Mouse (Mus musculus) heart, embryonic 10.5 days (tissue): ENCODE data around the gene Reep6. TPM values are rescaled to one million over a fixed set of nuclear protein-coding genes. Genes with fewer than 3 reads are reported as not detected.
"Not testable (repeated sequence)": the region's sequence is repeated elsewhere in the genome, so short reads cannot be mapped to it uniquely, and the experiment has no call there.

Experiments
- DNase-seq: peaks from one replicate; pipeline ENCODE4 v3.0.0-alpha.2; 2017; ENCODE audit warnings: low spot score
- H3K27ac ChIP-seq: fragments of 300-500 bp; sonication (generic); 2 replicates; pipeline ENCODE4 v1.5.1; 2016; ENCODE audit warnings: mild to moderate bottlenecking
- H3K27me3 ChIP-seq: fragments of 300-500 bp; sonication (generic); 2 replicates; pipeline ENCODE4 v1.6.1; 2016; ENCODE audit warnings: mild to moderate bottlenecking; ENCODE audit not compliant: poor library complexity, insufficient read depth, severe bottlenecking
- H3K36me3 ChIP-seq: fragments of 300-500 bp; sonication (generic); 2 replicates; pipeline ENCODE4 v1.6.1; 2016; ENCODE audit warnings: mild to moderate bottlenecking, moderate library complexity
- H3K4me1 ChIP-seq: fragments of 300-500 bp; sonication (generic); 2 replicates; pipeline ENCODE4 v1.6.1; 2016; ENCODE audit warnings: mild to moderate bottlenecking
- H3K4me3 ChIP-seq: fragments of 300-500 bp; sonication (generic); 2 replicates; pipeline ENCODE4 v1.5.1; 2016; ENCODE audit warnings: mild to moderate bottlenecking, moderate library complexity
- H3K9me3 ChIP-seq: fragments of 300-500 bp; sonication (generic); 2 replicates; pipeline ENCODE4 v1.6.1; 2016; ENCODE audit warnings: mild to moderate bottlenecking, moderate library complexity
- WGBS: fragments of 180-500 bp; shearing (Covaris S2); methylation state at CpG from one replicate; pipeline ENCODE4 v1.1.7; 2016; 5-methylcytosine and 5-hydroxymethylcytosine counted together
- polyA plus RNA-seq: library from polyadenylated mRNA; unstranded; fragments of >200 nt; fragmentation: Nextera tagmentation; extraction: Ambion mirVana; gene quantifications from 2 replicates; pipeline ENCODE4 v1.2.1, GENCODE M21; 2016

Gene Reep6
- polyA plus RNA-seq, 1 experiment from 2014 or later, result 18.3 TPM

DNA sequence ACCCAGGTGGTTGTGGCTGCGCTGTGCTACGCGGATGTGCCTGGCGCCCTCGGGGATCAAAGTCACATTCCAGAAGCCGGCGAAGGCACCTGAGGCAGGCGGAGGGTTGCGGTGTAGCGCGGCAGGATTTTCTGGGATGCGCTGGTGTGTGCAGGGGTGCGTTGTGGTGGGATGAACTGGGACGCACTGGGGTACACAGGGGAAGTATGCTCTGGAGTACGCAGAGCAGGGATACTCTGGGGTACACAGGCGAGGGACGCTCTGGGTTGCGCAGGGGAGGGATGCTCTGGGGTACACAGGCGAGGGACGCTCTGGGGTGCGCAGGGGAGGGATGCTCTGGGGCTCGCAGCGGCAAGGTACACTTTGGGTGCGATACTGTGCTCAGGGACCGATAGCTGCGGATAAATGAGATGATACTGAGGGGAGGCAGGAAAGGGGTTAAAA is 12.6 kb downstream of the Reep6 start:
- Histone ChIP-seq H3K27ac (no peak overlapping the region), H3K9me3 (no peaks in the 10 kb centered on the region), H3K4me1 (peaks cover 54% of the 10 kb centered on the region), H3K27me3 (peaks cover 89% of the 10 kb centered on the region), H3K36me3 (no peaks in the 10 kb centered on the region), H3K4me3 (peak overlapping the region; percentile 52)
- DNase-seq, result no peak
- WGBS, result 3% methylated on average over 26 of the region's 26 CpGs

DNA sequence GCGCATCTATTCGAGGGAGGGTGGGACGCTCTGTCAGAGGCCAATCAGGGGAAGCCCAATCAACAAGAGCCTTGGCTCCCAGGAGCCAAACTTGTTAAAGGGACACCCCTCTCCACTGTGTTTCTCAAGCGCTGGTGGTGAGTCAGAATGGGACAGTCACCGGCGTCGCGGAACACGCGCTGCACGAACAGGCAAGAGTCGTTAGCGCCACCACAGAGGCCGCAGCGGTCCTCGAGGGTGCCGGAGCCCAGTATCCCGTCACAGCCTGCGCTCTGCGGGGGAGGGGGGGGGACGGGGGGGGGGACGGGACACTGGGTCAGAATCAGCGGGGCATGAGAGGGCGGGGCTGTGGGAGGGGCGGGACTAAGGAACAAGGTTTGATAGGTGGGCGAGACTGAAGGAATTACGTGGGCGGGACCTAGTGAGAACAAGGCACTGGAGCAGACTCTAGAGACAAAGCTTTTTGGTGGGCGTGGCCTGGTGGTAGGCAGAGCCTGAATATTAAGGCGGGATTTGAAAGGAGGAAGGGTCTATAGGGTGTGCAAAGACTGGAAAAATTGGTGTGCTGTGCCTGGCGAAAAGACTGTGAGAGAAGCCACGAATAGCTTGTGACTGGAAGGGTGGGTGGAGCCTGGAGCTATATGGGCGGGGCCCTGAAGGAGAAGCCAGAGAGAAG is 13.1 kb downstream of the Reep6 start:
- Histone ChIP-seq H3K4me1 (peaks cover 59% of the 10 kb centered on the region), H3K27me3 (peaks cover 93% of the 10 kb centered on the region)

DNA sequence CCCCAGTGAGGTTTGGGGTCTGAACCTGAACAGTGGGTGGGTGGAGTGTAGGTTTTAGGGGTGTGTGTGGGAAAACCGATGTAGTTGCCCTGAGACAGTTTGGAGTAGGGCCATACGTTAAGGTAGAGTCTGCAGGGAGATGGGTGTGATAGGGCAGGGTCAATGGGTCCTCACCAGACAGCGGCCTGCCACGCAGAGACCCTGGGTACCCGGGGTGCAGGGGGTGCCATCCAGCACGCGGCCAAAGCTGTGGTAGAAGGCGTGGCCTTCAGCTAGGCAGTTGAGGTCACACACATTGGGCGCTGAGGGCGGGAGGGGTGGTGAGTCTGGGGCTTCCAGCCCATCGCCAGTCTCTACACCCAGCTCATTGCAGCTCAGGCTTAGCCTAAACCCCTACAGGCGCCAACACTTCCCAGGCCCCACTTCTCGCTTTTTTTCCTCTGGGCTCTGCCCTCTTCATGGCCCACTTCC is 13.7 kb downstream of the Reep6 start:
- H3K4me1 ChIP-seq, result peaks cover 65% of the 10 kb centered on the region
- H3K27ac ChIP-seq, result 0 out of 2 replicates have a peak overlapping the region, but pooled peaks have one; percentile 18
- peak overlapping the region; percentile 52 for H3K4me3 ChIP-seq
- no peak for DNase-seq
- no peaks in the 10 kb centered on the region for H3K9me3 ChIP-seq
- no peaks in the 10 kb centered on the region for H3K36me3 ChIP-seq
- H3K27me3 ChIP-seq, result peaks cover 93% of the 10 kb centered on the region
- 26% methylated on average over 13 of the region's 13 CpGs for WGBS

More for the DNA sequence above, 13.1 kb downstream of the Reep6 start:
- Histone ChIP-seq H3K27ac (0 out of 2 replicates have a peak overlapping the region, but pooled peaks have one; percentile 18), H3K36me3 (no peaks in the 10 kb centered on the region), H3K9me3 (no peaks in the 10 kb centered on the region), H3K4me3 (peak overlapping the region; percentile 52)
- under 1% methylated on average over 33 of the region's 33 CpGs for WGBS
- peak; percentile 89 for DNase-seq

DNA sequence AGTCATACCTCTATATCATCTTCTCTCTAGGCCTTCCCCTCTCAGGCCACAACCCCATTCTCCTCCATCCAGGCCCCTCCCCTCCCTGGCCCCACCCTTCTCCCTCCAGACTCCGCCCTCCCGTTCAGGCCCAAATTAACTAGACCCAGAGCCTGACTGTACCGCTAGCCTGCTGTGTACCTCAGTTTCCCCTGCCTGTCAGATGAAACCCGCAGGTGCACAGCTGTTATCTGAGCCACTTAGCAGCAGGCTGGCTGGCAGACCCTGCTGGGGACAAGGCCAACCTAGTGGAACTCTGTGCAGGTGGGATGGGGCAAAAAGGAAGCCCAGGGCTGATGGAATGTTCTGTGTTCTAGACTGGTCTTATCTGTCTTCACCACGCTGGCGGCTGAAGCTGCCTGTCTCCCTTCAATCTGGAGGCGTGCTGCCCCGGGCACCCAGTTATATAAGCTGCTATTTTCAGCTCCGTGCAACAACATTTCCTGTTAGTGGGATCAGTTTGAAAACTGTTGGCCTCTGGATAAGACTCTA is 14.4 kb downstream of the Reep6 start:
- Histone ChIP-seq H3K4me3 (0 out of 2 replicates have a peak overlapping the region, but pooled peaks have one; percentile 15), H3K4me1 (peaks cover 72% of the 10 kb centered on the region), H3K36me3 (no peaks in the 10 kb centered on the region), H3K27ac (no peak overlapping the region), H3K9me3 (no peaks in the 10 kb centered on the region), H3K27me3 (peaks cover 99% of the 10 kb centered on the region)
- DNase-seq, result no peak
- 23% methylated on average over 9 of the region's 9 CpGs for WGBS

DNA sequence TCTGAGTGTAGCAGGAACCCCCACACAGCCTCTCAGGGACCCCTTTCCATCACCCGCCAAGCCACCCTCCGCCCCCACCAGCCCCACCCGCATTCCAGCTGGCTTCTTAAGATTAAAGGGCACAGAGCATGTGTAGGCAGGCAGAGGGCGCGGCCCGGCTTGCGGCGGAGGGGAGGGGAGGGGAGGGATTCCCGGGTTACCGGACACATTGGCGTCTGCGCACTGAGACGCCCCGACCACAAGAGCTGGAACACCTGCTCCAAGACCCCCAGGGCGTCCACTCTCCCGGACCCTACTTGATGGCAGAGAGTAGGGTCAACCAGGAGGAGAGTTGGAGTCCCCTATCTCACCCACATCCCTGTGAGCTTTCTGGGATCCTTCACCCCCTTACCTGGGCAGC is 15.4 kb downstream of the Reep6 start:
- H3K9me3 ChIP-seq, result no peaks in the 10 kb centered on the region
- H3K4me3 ChIP-seq, result peak overlapping the region; percentile 15; the same call in 1 of the 2 replicates
- no peak for DNase-seq
- H3K27me3 ChIP-seq, result peaks cover 100% of the 10 kb centered on the region
- 0 out of 2 replicates have a peak overlapping the region, but pooled peaks have one; percentile 13 for H3K27ac ChIP-seq
- 2% methylated on average over 15 of the region's 16 CpGs for WGBS
- H3K4me1 ChIP-seq, result peaks cover 72% of the 10 kb centered on the region
- no peaks in the 10 kb centered on the region for H3K36me3 ChIP-seq

DNA sequence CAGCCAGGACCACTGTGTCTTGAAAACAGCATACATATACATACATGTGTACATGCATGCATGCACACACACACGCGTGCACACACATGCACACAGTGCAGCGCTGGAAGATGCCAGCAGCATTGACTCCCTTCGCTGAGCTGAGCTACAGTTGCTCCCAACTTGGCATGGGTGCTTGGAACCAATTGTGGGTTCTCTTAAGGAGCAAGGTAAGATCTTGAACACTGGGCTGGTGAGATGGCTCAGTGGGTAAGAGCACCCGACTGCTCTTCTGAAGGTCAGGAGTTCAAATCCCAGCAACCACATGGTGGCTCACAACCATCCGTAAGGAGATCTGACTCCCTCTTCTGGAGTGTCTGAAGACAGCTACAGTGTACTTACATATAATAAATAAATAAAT is 16.2 kb downstream of the Reep6 start:
- not testable (repeated sequence) for H3K27ac ChIP-seq, DNase-seq, H3K4me3 ChIP-seq, H3K9me3 ChIP-seq, H3K36me3 ChIP-seq
- 75% methylated on average over 6 of the region's 6 CpGs for WGBS
- Histone ChIP-seq H3K27me3 (peaks cover 100% of the 10 kb centered on the region), H3K4me1 (peaks cover 71% of the 10 kb centered on the region)

DNA sequence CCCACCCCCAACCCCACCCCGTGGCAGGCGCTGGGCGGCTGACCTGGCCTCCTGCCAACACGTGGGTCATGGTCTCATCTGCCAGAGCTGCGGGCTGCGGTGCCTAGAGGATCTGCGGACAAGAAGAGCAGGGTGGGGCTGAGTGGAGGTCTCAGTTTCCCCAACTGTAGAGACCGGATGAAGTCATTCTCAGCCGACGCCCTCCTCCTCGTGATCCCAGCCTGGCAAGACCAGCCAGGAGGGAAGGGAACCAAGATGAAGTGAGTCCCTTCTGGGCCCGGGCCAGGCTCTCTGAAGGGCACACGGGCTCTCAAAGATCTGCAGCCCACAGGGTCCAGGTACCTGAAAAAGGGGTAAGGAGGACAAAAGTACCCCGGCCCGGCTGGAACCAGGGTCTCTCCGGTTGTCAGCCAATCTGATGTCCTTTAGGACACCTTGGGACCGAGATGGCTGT is 17.8 kb downstream of the Reep6 start:
- Histone ChIP-seq H3K4me3 (peak overlapping the region; percentile 55), H3K27ac (no peak overlapping the region), H3K27me3 (peaks cover 100% of the 10 kb centered on the region), H3K4me1 (peaks cover 59% of the 10 kb centered on the region), H3K9me3 (no peaks in the 10 kb centered on the region), H3K36me3 (no peaks in the 10 kb centered on the region)
- 9% methylated on average over 17 of the region's 17 CpGs for WGBS
- DNase-seq, result no peak

DNA sequence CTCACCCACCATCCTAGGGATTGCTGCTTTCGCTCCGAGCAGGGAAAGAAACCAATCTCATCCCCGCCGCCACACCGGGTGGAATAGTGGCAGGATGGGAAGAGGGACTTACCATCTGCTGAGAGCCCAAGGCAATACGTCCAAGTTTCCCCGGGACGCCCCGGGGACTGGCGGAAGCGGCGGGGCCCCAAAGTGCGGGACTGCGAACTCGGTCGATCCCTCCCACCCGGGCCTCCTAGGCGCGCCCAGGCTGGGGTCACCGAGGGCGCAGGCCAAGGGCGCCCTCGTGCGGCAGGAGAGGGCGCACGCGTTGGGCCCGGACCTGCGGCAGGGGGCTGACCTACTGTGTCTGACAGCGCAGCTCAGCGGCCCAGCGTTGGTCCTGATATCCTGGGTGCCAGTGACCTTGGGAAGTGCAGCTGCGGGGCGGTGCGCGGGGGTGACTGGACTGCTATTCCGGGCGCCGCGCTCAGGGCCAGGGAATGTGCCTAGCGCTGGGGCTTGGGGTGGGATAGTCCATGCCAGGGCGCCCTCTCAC is 18.6 kb downstream of the Reep6 start, which contains the start of gene Adamtsl5:
Gene Adamtsl5, minus strand, starts transcription at position 169 of the 538 bp plus-strand sequence.
- H3K4me3 ChIP-seq, result peak within 1 kb of the TSS; percentile 55
- peak within 1 kb of the TSS; percentile 17 for H3K27ac ChIP-seq
- peaks cover 100% of the 10 kb centered on the region for H3K27me3 ChIP-seq
- DNase-seq, result peak; percentile 85
- no peaks in the 10 kb centered on the region for H3K36me3 ChIP-seq
- WGBS, result 1% methylated on average over 42 of the region's 42 CpGs
- H3K4me1 ChIP-seq, result peaks cover 56% of the 10 kb centered on the region
- H3K9me3 ChIP-seq, result no peaks in the 10 kb centered on the region

DNA sequence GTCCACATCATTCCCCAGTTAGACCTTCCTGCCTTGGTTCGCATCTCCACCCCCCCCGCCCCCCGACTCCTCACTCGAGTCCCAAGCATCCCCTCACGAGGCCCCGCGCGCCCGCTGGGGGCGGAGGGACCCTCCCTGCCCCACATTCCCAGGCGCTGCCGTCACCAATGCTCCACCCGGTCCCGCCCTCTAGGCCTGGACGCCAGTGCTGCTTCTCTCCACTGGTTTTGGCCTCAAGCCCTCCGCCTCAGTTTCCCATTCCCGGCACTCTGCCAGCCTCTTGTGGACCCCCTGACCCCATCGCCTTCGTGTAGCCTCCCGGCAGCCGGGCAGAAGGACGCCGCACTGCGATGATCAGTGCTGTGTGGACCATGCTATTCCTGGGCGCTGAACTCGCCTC is 19.2 kb downstream of the Reep6 start:
- Histone ChIP-seq H3K36me3 (no peaks in the 10 kb centered on the region), H3K27me3 (peaks cover 100% of the 10 kb centered on the region), H3K4me3 (peak overlapping the region; percentile 55), H3K27ac (peak overlapping the region; percentile 17), H3K4me1 (peaks cover 49% of the 10 kb centered on the region), H3K9me3 (no peaks in the 10 kb centered on the region)
- WGBS, result 15% methylated on average over 26 of the region's 26 CpGs
- DNase-seq, result no peak

DNA sequence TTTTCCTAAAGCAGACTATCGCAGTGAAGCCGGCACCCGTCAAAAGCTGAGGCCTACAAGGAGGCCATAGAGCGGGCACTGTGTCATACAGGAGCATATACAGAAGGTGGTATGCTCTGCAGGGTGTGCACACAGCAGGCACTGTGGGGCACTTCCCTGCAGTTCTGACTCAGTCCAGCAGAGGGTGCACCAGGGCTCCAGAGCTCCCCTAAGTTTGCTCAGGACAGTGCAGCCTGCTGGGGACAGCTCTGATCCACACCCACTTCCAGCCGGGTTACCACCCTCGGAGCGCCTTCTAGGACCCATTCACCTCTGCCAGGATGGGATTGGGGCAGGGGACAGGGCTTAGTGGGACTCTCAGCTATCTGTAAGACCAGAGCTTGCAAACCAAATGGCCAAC is 20.5 kb downstream of the Reep6 start:
- Histone ChIP-seq H3K27ac (no peak overlapping the region), H3K4me1 (peaks cover 37% of the 10 kb centered on the region), H3K9me3 (no peaks in the 10 kb centered on the region), H3K36me3 (no peaks in the 10 kb centered on the region), H3K4me3 (no peak overlapping the region), H3K27me3 (peaks cover 99% of the 10 kb centered on the region)
- peak; percentile 92 for DNase-seq
- WGBS, result 5% methylated on average over 7 of the region's 7 CpGs

DNA sequence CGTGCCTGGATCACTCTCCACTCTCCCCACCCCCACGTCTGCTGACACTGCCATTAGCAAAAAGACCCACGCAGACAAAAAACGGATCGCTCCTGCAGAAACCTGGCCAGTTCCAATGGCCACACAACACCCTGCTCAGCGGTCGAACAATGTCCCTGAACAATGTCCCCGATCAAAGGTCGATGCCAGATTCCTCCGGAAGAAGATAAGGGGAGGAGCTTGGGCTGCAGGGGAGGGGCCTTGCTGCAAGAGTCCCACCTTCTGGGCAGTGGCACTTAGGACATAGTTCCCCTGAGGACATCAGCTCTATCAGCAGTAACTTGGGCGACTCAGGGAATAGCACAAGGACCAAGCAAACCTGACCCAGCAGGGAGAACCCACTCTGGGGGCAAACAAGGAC is 22.1 kb downstream of the Reep6 start:
- Histone ChIP-seq H3K4me3 (no peak overlapping the region), H3K27ac (no peak overlapping the region), H3K9me3 (no peaks in the 10 kb centered on the region), H3K36me3 (no peaks in the 10 kb centered on the region), H3K4me1 (peaks cover 43% of the 10 kb centered on the region), H3K27me3 (peaks cover 99% of the 10 kb centered on the region)
- WGBS, result 26% methylated on average over 11 of the region's 11 CpGs
- no peak for DNase-seq

DNA sequence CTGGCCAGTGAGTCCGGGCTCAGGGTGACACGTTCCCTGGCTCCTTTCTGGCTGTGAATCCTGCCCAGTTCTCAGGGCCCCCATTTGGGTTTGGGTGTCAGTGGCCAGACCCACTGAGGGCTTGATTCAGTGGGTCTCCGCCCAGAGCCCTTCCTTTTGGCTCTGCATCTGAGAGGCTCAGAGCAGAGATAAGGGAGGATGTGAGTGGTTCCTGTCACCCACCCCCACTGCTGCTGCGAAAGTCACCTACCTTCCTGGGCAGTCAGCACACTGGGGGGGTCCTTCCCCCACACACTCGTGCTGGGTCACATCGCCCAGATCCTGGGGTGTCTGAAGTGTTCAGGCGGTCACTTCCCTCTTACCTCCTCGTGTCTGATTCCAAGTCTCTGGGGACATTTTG is 23.0 kb downstream of the Reep6 start:
- no peaks in the 10 kb centered on the region for H3K9me3 ChIP-seq
- peaks cover 99% of the 10 kb centered on the region for H3K27me3 ChIP-seq
- WGBS, result 41% methylated on average over 8 of the region's 8 CpGs
- no peak for DNase-seq
- no peak overlapping the region for H3K4me3 ChIP-seq
- H3K27ac ChIP-seq, result no peak overlapping the region
- H3K4me1 ChIP-seq, result peaks cover 43% of the 10 kb centered on the region
- H3K36me3 ChIP-seq, result no peaks in the 10 kb centered on the region

DNA sequence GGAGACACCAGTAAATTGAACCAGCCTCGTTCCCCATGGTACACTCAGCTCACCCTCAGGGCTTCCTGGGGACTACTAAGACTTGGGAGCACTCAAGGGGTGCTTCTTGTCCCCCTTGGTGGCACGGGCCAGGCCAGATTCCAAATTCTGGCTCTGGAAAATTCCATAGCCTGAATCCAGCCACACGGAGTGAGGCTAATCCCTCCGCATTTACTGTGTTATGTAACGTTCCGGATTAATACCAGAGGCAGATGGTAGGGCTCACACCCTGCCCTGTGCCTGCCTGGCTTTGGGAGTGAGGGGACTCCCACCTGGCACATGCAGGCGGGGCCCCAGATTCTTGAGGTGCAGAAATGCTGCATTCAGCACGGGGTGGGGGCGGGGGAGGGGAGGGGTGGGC is 25.7 kb downstream of the Reep6 start:
- H3K4me1 ChIP-seq, result peaks cover 29% of the 10 kb centered on the region
- WGBS, result 13% methylated on average over 9 of the region's 9 CpGs
- no peak for DNase-seq
- H3K36me3 ChIP-seq, result no peaks in the 10 kb centered on the region
- no peaks in the 10 kb centered on the region for H3K9me3 ChIP-seq
- no peak overlapping the region for H3K27ac ChIP-seq
- H3K4me3 ChIP-seq, result no peak overlapping the region
- peaks cover 99% of the 10 kb centered on the region for H3K27me3 ChIP-seq
